Mouse (Mus musculus) ES-Bruce4 (cell line): ENCODE results near the gene Asb17.

Experiments used
- CTCF ChIP-seq: IDR thresholded peaks from one replicate; pipeline ENCODE4 v1.8.1; 2011; ENCODE audit warnings: low read depth, low read length
- POLR2A ChIP-seq: IDR thresholded peaks from one replicate; pipeline ENCODE4 v1.8.1; 2011; ENCODE audit warnings: low read length; ENCODE audit not compliant: insufficient read depth

- TF ChIP-seq POLR2A (no peak), CTCF (no peak)
Observed at GRCm38 (mm10) chr3:153823671-153824515, 20.1 kb upstream of the Asb17 start.
